8 mouse cellular contexts compared by ENCODE assay signal in the genomic region with DNA sequence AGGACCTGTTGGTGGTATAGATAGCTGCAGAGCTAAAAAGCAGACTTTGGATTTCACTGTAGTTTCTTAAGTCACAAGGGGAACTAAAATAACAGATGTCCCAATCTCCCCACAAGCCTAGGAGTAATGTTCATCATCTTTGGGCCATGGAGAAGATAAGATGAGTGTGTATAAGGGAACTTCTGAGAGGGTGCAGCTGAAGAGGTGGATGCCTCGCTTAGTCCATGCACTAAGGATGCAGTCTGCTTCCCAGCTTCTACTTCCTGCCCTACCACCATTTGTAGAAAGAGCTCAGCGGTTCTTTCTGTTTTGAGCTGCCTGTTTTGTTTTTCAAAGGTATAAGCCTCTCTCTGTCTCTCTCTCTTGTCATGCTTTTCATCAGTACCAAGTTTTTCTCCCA.
A peak's percentile ranks its signal among the peaks of the same experiment; 100 is the strongest.
DNase-seq lines count a peak whose midpoint lies in the region; ATAC-seq and TF ChIP-seq lines count a peak whose summit lies in the region.
"Had no signal": no experiment of that assay in that cellular context is flagged by ENCODE, and none has a peak within 500 bp of the region (broad histone marks: within the 10 kb centered on the region; RNA-seq: fewer than 3 reads in every experiment).

No protein-coding gene starts in this region.

- peak overlapping the region; percentile 72 for H3K27ac ChIP-seq in spleen, adult 2 months (ENCODE audit: insufficient read depth, low read length)
- peak overlapping the region; percentile 41; the same call in 1 of the 2 replicates for H3K27ac ChIP-seq in limb, embryonic 12.5 days

- no peaks in the 10 kb centered on the region for H3K36me3 ChIP-seq in spleen, adult 2 months (ENCODE audit: control insufficient read depth, insufficient read depth, low read length)
- no peaks in the 10 kb centered on the region for H3K36me3 ChIP-seq in limb, embryonic 12.5 days

- no peak for TF ChIP-seq CTCF in spleen, adult 2 months (IDR thresholded peaks at IDR 0.05; ENCODE audit: extremely low read depth, insufficient read depth, insufficient read length, insufficient replicate concordance)

- H3K27me3 ChIP-seq in spleen, adult 2 months (ENCODE audit: control insufficient read depth, insufficient read depth, low read length), result no peaks in the 10 kb centered on the region
- peaks cover 31% of the 10 kb centered on the region for H3K27me3 ChIP-seq in limb, embryonic 12.5 days

- no peak for ATAC-seq in limb, embryonic 12.5 days (ENCODE audit: insufficient number of reproducible peaks, insufficient read depth, low FRiP score, low TSS enrichment, low read depth)

- H3K4me3 ChIP-seq in spleen, adult 2 months (ENCODE audit: extremely low read depth, insufficient read depth, insufficient read length), result peak overlapping the region; percentile 4
- H3K4me3 ChIP-seq in limb, embryonic 12.5 days (replicated peaks), result no peak overlapping the region

- no peaks in the 10 kb centered on the region for H3K9me3 ChIP-seq in limb, embryonic 12.5 days

- WGBS in spleen, adult 2 months, result 18% methylated on average over 2 of the region's 2 CpGs
- WGBS in limb, embryonic 12.5 days, result 32% methylated on average over 2 of the region's 2 CpGs

- H3K4me2 ChIP-seq in limb, embryonic 12.5 days, result no peak overlapping the region

- peaks cover 15% of the 10 kb centered on the region for H3K4me1 ChIP-seq in spleen, adult 2 months (ENCODE audit: control insufficient read depth, insufficient read depth, insufficient read length)
- H3K4me1 ChIP-seq in limb, embryonic 12.5 days (replicated peaks), result peaks cover 4% of the 10 kb centered on the region; the same call in 1 of the 2 replicates

- DNase-seq in spleen, adult 2 months (ENCODE audit: low read depth in 1 of 2, low spot score in 2 of 2), result no peak
- DNase-seq in spleen, adult 12 weeks (ENCODE audit: low spot score), result no peak
- DNase-seq in T-cell, adult 2 months (ENCODE audit: low spot score), result peak; percentile 40
- DNase-seq in thymus, postnatal 4 days, result peak; percentile 33
- no peak for DNase-seq in layer of hippocampus, adult 8-10 months (ENCODE audit: low spot score in 2 of 2)
- DNase-seq in cerebellum, adult 8-10 months, result no peak
- DNase-seq: cerebellum, postnatal 14 days had no signal

- H3K9ac ChIP-seq in limb, embryonic 12.5 days (replicated peaks), result no peak overlapping the region

- TF ChIP-seq POLR2A in spleen, adult 2 months (IDR thresholded peaks at IDR 0.05; ENCODE audit: low read depth, low read length), result no peak

Comparison
In these comparisons a context has a peak if more than half of its experiments do, and no peak if none do; other contexts are left out.
1. DNase-seq: peak in T-cell, adult 2 months (single experiment) and thymus, postnatal 4 days (single experiment); none in spleen, adult 2 months (0 of 2), spleen, adult 12 weeks (single experiment), layer of hippocampus, adult 8-10 months (0 of 2) and cerebellum, adult 8-10 months (single experiment).